Mouse (Mus musculus) MEL (cell line): ENCODE data around the gene Sertad2.

ENCODE experiments used
- CHD2 ChIP-seq: IDR thresholded peaks from 2 replicates; pipeline ENCODE4 v1.6.1; 2011; ENCODE audit warnings: low read length, improper control_type of control experiment
- CTCF ChIP-seq, 3 experiments: IDR thresholded peaks in 2 of 3; conservative IDR thresholded peaks in 1 of 3; 2 replicates each; pipeline ENCODE4 v1.5.1; 2011 to 2012; ENCODE audit warnings: low read length in 3 of 3, low read depth in 2 of 3, mild to moderate bottlenecking in 2 of 3, improper control_type of control experiment in 1 of 3, inconsistent platforms in 1 of 3, mixed read lengths in 1 of 3, moderate library complexity in 1 of 3; ENCODE audit not compliant: control insufficient read depth in 1 of 3, insufficient read depth in 1 of 3, poor library complexity in 1 of 3, severe bottlenecking in 1 of 3
- ELF1 ChIP-seq: IDR thresholded peaks from 2 replicates; pipeline ENCODE4 v1.6.1; 2014; ENCODE audit warnings: low read depth, mild to moderate bottlenecking, inconsistent platforms, low read length, improper control_type of control experiment, moderate library complexity
- EP300 ChIP-seq, 2 experiments: IDR thresholded peaks; 2 replicates each; pipeline ENCODE4 v1.6.1; 2011; ENCODE audit warnings: improper control_type of control experiment in 2 of 2, low read length in 2 of 2, low read depth in 1 of 2, mild to moderate bottlenecking in 1 of 2
- MEF2A ChIP-seq: IDR thresholded peaks from 2 replicates; pipeline ENCODE4 v1.6.1; 2014; ENCODE audit warnings: low read depth, mild to moderate bottlenecking, inconsistent platforms, low read length, improper control_type of control experiment; ENCODE audit not compliant: poor library complexity, insufficient replicate concordance, severe bottlenecking; ENCODE audit errors: extremely low read depth
- MXI1 ChIP-seq: IDR thresholded peaks from 2 replicates; pipeline ENCODE4 v1.6.1; 2011; ENCODE audit warnings: mild to moderate bottlenecking, low read depth, low read length, improper control_type of control experiment
- POLR2A ChIP-seq, 2 experiments: IDR thresholded peaks; 2 replicates each; pipeline ENCODE4 v1.6.1; 2011 to 2012; ENCODE audit warnings: low read length in 2 of 2, mild to moderate bottlenecking in 2 of 2, control low read depth in 1 of 2, improper control_type of control experiment in 1 of 2, low read depth in 1 of 2, moderate library complexity in 1 of 2; ENCODE audit not compliant: control insufficient read depth in 1 of 2, insufficient read depth in 1 of 2, poor library complexity in 1 of 2
- RCOR1 ChIP-seq: IDR thresholded peaks from 2 replicates; pipeline ENCODE4 v1.6.1; 2012; ENCODE audit warnings: low read depth, mild to moderate bottlenecking, inconsistent platforms, low read length, improper control_type of control experiment
- SIN3A ChIP-seq: IDR thresholded peaks from 2 replicates; pipeline ENCODE4 v1.6.1; 2012; ENCODE audit warnings: low read length, improper control_type of control experiment, inconsistent platforms
- TAL1 ChIP-seq: IDR thresholded peaks from 2 replicates; pipeline ENCODE4 v1.6.1; 2012; ENCODE audit warnings: mild to moderate bottlenecking, inconsistent platforms, low read length, moderate library complexity, mixed read lengths
- ZKSCAN1 ChIP-seq: IDR thresholded peaks from 2 replicates; pipeline ENCODE4 v1.6.1; 2012; ENCODE audit warnings: low read depth, mild to moderate bottlenecking, inconsistent platforms, low read length, improper control_type of control experiment, moderate library complexity
- ZNF384 ChIP-seq: IDR thresholded peaks from 2 replicates; pipeline ENCODE4 v1.6.1; 2012; ENCODE audit warnings: low read depth, mild to moderate bottlenecking, inconsistent platforms, low read length, improper control_type of control experiment

GRCm38 (mm10) chr11:20680781-20681180 lies 137.7 kb downstream of the Sertad2 start:
- TF ChIP-seq CHD2 (no peak), MXI1 (no peak), MEF2A (no peak), CTCF (IDR thresholded peaks at IDR 0.05 in 2 of 3, conservative IDR thresholded peaks at IDR 0.05 in 1 of 3; ENCODE audit: control insufficient read depth in 1 of 3, insufficient read depth in 1 of 3, low read depth in 2 of 3, low read length in 3 of 3, poor library complexity in 1 of 3, severe bottlenecking in 1 of 3) (no peak), SIN3A (no peak), ZNF384 (no peak), ZKSCAN1 (no peak), ELF1 (no peak), EP300 (IDR thresholded peaks at IDR 0.05; ENCODE audit: low read depth in 1 of 2, low read length in 2 of 2) (no peak), RCOR1 (no peak), POLR2A (IDR thresholded peaks at IDR 0.05; ENCODE audit: control insufficient read depth in 1 of 2, insufficient read depth in 1 of 2, low read depth in 1 of 2, low read length in 2 of 2, poor library complexity in 1 of 2) (no peak), TAL1 (no peak)
